Mouse (Mus musculus) midbrain, embryonic 12.5 days (tissue): ENCODE results near the gene Lmo1. TPM values are rescaled to one million over a fixed set of nuclear protein-coding genes. Genes with fewer than 3 reads are reported as not detected.
A peak's percentile ranks its signal among the peaks of the same experiment; 100 is the strongest.

Experiments used
- ATAC-seq: fragments of 200-750 bp; cut with Nextera tagmentation; 2 replicates; pipeline ENCODE4 v1.8.0; 2017; ENCODE audit warnings: low read depth, moderate TSS enrichment, moderate library complexity; ENCODE audit not compliant: low FRiP score
- H3K27ac ChIP-seq: fragments of 300-500 bp; sonication (generic); replicated peaks from 2 replicates; pipeline ENCODE4 v1.5.1; 2016; ENCODE audit warnings: mild to moderate bottlenecking
- H3K27me3 ChIP-seq: fragments of 300-500 bp; sonication (generic); 2 replicates; pipeline ENCODE4 v1.6.1; 2016; ENCODE audit warnings: mild to moderate bottlenecking
- H3K36me3 ChIP-seq: fragments of 300-500 bp; sonication (generic); 2 replicates; pipeline ENCODE4 v1.6.1; 2016
- H3K4me1 ChIP-seq: fragments of 300-500 bp; sonication (generic); 2 replicates; pipeline ENCODE4 v1.6.1; 2016
- H3K4me2 ChIP-seq: fragments of 300-500 bp; sonication (generic); replicated peaks from 2 replicates; pipeline ENCODE4 v1.6.1; 2016; ENCODE audit warnings: mild to moderate bottlenecking, moderate library complexity
- H3K4me3 ChIP-seq: fragments of 300-500 bp; sonication (generic); 2 replicates; pipeline ENCODE4 v1.5.1; 2016; ENCODE audit warnings: mild to moderate bottlenecking
- H3K9ac ChIP-seq: fragments of 300-500 bp; sonication (generic); replicated peaks from 2 replicates; pipeline ENCODE4 v1.6.1; 2016; ENCODE audit warnings: mild to moderate bottlenecking, moderate library complexity
- H3K9me3 ChIP-seq: fragments of 300-500 bp; sonication (generic); 2 replicates; pipeline ENCODE4 v1.6.1; 2016; ENCODE audit warnings: mild to moderate bottlenecking
- WGBS: fragments of 180-500 bp; shearing (Covaris S2); methylation state at CpG from one replicate; pipeline ENCODE4 v1.1.7; 2016; 5-methylcytosine and 5-hydroxymethylcytosine counted together
- polyA plus RNA-seq: library from polyadenylated mRNA; unstranded; fragments of >200 nt; fragmentation: Nextera tagmentation; extraction: Ambion mirVana; gene quantifications from 2 replicates; pipeline ENCODE4 v1.2.1, GENCODE M21; 2016

Lmo1 gene
- 149 and 177 TPM in 2 replicates for polyA plus RNA-seq

GRCm38 (mm10) chr7:109174949-109175669 lies at the start of gene Lmo1:
Gene Lmo1, minus strand, starts transcription at chr7:109175207.
- H3K27me3 ChIP-seq = peaks cover 31% of the 10 kb centered on the region
- peaks cover 55% of the 10 kb centered on the region for H3K4me1 ChIP-seq
- under 1% methylated on average over 67 of the region's 67 CpGs for WGBS

GRCm38 (mm10) chr7:109221716-109222110 lies 46.7 kb upstream of the Lmo1 start:
- H3K4me1 ChIP-seq = peaks cover 21% of the 10 kb centered on the region
- H3K27me3 ChIP-seq = peaks cover 7% of the 10 kb centered on the region; the same call in 1 of the 2 replicates
- no peak overlapping the region for H3K9ac ChIP-seq
- H3K4me3 ChIP-seq = no peak overlapping the region
- no peaks in the 10 kb centered on the region for H3K36me3 ChIP-seq
- no peaks in the 10 kb centered on the region for H3K9me3 ChIP-seq
- WGBS = 87% methylated on average over 15 of the region's 15 CpGs
- ATAC-seq = no peak
- H3K4me2 ChIP-seq = no peak overlapping the region
- H3K27ac ChIP-seq = 0 out of 2 replicates have a peak overlapping the region, but pooled peaks have one; percentile 3

More at GRCm38 (mm10) chr7:109174949-109175669, at the start of gene Lmo1:
- peak within 1 kb of the TSS; percentile 73 for H3K27ac ChIP-seq
- H3K36me3 ChIP-seq = no peaks in the 10 kb centered on the region
- H3K9me3 ChIP-seq = no peaks in the 10 kb centered on the region
- H3K9ac ChIP-seq = peak within 1 kb of the TSS; percentile 93
- ATAC-seq = peak; percentile 71
- H3K4me3 ChIP-seq = peak within 1 kb of the TSS; percentile 64
- peak within 1 kb of the TSS; percentile 80 for H3K4me2 ChIP-seq

- H3K27me3 ChIP-seq = peaks cover 11% of the 10 kb centered on the region; the same call in 1 of the 2 replicates
- H3K27ac ChIP-seq = 0 out of 2 replicates have a peak overlapping the region, but pooled peaks have one; percentile 25
- WGBS = 84% methylated on average over 20 of the region's 20 CpGs
Observed at GRCm38 (mm10) chr7:109220766-109221715, 46.0 kb upstream of the Lmo1 start.

GRCm38 (mm10) chr7:109220026-109220425 lies 45.0 kb upstream of the Lmo1 start:
- peaks cover 14% of the 10 kb centered on the region; the same call in 1 of the 2 replicates for H3K27me3 ChIP-seq
- peaks cover 21% of the 10 kb centered on the region for H3K4me1 ChIP-seq
- no peaks in the 10 kb centered on the region for H3K9me3 ChIP-seq
- WGBS = 94% methylated on average over 4 of the region's 4 CpGs
- no peak overlapping the region for H3K4me3 ChIP-seq
- no peaks in the 10 kb centered on the region for H3K36me3 ChIP-seq
- H3K4me2 ChIP-seq = no peak overlapping the region
- no peak overlapping the region for H3K27ac ChIP-seq
- no peak overlapping the region for H3K9ac ChIP-seq
- no peak for ATAC-seq

More at GRCm38 (mm10) chr7:109220766-109221715, 46.0 kb upstream of the Lmo1 start:
- Histone ChIP-seq H3K9ac (no peak overlapping the region), H3K9me3 (no peaks in the 10 kb centered on the region), H3K36me3 (no peaks in the 10 kb centered on the region), H3K4me3 (no peak overlapping the region), H3K4me2 (no peak overlapping the region), H3K4me1 (peaks cover 21% of the 10 kb centered on the region)
- ATAC-seq = no peak

- whole genome bisulfite sequencing = 13% methylated on average over 5 of the region's 5 CpGs
Observed at GRCm38 (mm10) chr7:109218977-109219271, 43.9 kb upstream of the Lmo1 start.

GRCm38 (mm10) chr7:109218130-109218976 lies 43.3 kb upstream of the Lmo1 start:
- H3K9me3 ChIP-seq = no peaks in the 10 kb centered on the region
- 76% methylated on average over 2 of the region's 2 CpGs for WGBS
- H3K4me2 ChIP-seq = no peak overlapping the region
- peaks cover 21% of the 10 kb centered on the region for H3K4me1 ChIP-seq
- ATAC-seq = peak; percentile 68
- no peak overlapping the region for H3K4me3 ChIP-seq
- H3K27ac ChIP-seq = 0 out of 2 replicates have a peak overlapping the region, but pooled peaks have one; percentile 10
- peaks cover 14% of the 10 kb centered on the region; the same call in 1 of the 2 replicates for H3K27me3 ChIP-seq
- no peaks in the 10 kb centered on the region for H3K36me3 ChIP-seq
- no peak overlapping the region for H3K9ac ChIP-seq

More at GRCm38 (mm10) chr7:109218977-109219271, 43.9 kb upstream of the Lmo1 start:
- Histone ChIP-seq H3K27ac (0 out of 2 replicates have a peak overlapping the region, but pooled peaks have one; percentile 10), H3K4me3 (no peak overlapping the region), H3K9ac (no peak overlapping the region), H3K27me3 (peaks cover 14% of the 10 kb centered on the region; the same call in 1 of the 2 replicates), H3K4me2 (no peak overlapping the region), H3K4me1 (peaks cover 21% of the 10 kb centered on the region), H3K36me3 (no peaks in the 10 kb centered on the region), H3K9me3 (no peaks in the 10 kb centered on the region)
- peak; percentile 64 for ATAC-seq

GRCm38 (mm10) chr7:109209804-109210203 lies 34.8 kb upstream of the Lmo1 start:
- Histone ChIP-seq H3K9me3 (no peaks in the 10 kb centered on the region), H3K4me1 (no peaks in the 10 kb centered on the region), H3K4me2 (no peak overlapping the region), H3K4me3 (no peak overlapping the region), H3K9ac (no peak overlapping the region), H3K27ac (no peak overlapping the region), H3K27me3 (peaks cover 7% of the 10 kb centered on the region), H3K36me3 (no peaks in the 10 kb centered on the region)
- WGBS = 91% methylated on average over 2 of the region's 2 CpGs
- ATAC-seq = no peak

GRCm38 (mm10) chr7:109207811-109208210 lies 32.8 kb upstream of the Lmo1 start:
- 62% methylated on average over 4 of the region's 4 CpGs for WGBS
- Histone ChIP-seq H3K4me1 (peaks cover 9% of the 10 kb centered on the region; the same call in 1 of the 2 replicates), H3K27me3 (peaks cover 7% of the 10 kb centered on the region), H3K4me2 (no peak overlapping the region), H3K9me3 (no peaks in the 10 kb centered on the region), H3K4me3 (no peak overlapping the region), H3K27ac (no peak overlapping the region), H3K36me3 (no peaks in the 10 kb centered on the region), H3K9ac (no peak overlapping the region)
- ATAC-seq = no peak

GRCm38 (mm10) chr7:109206358-109206757 lies 31.4 kb upstream of the Lmo1 start:
- no peak overlapping the region for H3K27ac ChIP-seq
- 72% methylated on average over 2 of the region's 2 CpGs for WGBS
- H3K9me3 ChIP-seq = no peaks in the 10 kb centered on the region
- no peaks in the 10 kb centered on the region for H3K36me3 ChIP-seq
- H3K27me3 ChIP-seq = peaks cover 7% of the 10 kb centered on the region
- no peak overlapping the region for H3K9ac ChIP-seq
- no peak for ATAC-seq
- H3K4me1 ChIP-seq = peaks cover 9% of the 10 kb centered on the region; the same call in 1 of the 2 replicates
- no peak overlapping the region for H3K4me3 ChIP-seq
- no peak overlapping the region for H3K4me2 ChIP-seq

- Histone ChIP-seq H3K4me3 (no peak overlapping the region), H3K27me3 (no peaks in the 10 kb centered on the region), H3K4me1 (peaks cover 15% of the 10 kb centered on the region; the same call in 1 of the 2 replicates), H3K4me2 (no peak overlapping the region), H3K36me3 (no peaks in the 10 kb centered on the region), H3K27ac (no peak overlapping the region), H3K9ac (no peak overlapping the region), H3K9me3 (no peaks in the 10 kb centered on the region)
- no peak for ATAC-seq
- 66% methylated on average over 3 of the region's 3 CpGs for WGBS
Observed at GRCm38 (mm10) chr7:109203140-109203539, 28.1 kb upstream of the Lmo1 start.

- 77% methylated on average over 3 of the region's 3 CpGs for WGBS
- Histone ChIP-seq H3K4me2 (no peak overlapping the region), H3K36me3 (no peaks in the 10 kb centered on the region), H3K27me3 (no peaks in the 10 kb centered on the region), H3K4me1 (peaks cover 36% of the 10 kb centered on the region), H3K4me3 (no peak overlapping the region), H3K9ac (no peak overlapping the region), H3K27ac (no peak overlapping the region), H3K9me3 (no peaks in the 10 kb centered on the region)
- no peak for ATAC-seq
Observed at GRCm38 (mm10) chr7:109200559-109200958, 25.6 kb upstream of the Lmo1 start.
